Mouse (Mus musculus): ENCODE results near the gene Hbb-y. TPM values are rescaled to one million over a fixed set of nuclear protein-coding genes. Genes with fewer than 3 reads are reported as not detected.
A peak's percentile ranks its signal among the peaks of the same experiment; 100 is the strongest.
"Not testable (repeated sequence)": the region's sequence is repeated elsewhere in the genome, so short reads cannot be mapped to it uniquely, and the experiment has no call there.

The Hbb-y gene
- not detected for total RNA-seq (2021)

GRCm38 (mm10) chr7:103853090-103853489, at the start of gene Hbb-y:
Hbb-y (minus strand) TSS chr7:103853216.
- intact Hi-C loops (cut with DNase I) = no loop called here
- no peak for DNase-seq (ENCODE audit: low spot score in 2 of 2)

GRCm38 (mm10) chr7:103894385-103894784, 41.4 kb upstream of the Hbb-y start, which contains the start of gene Olfr64:
Olfr64 (minus strand) TSS chr7:103894485.
- DNase-seq (ENCODE audit: low spot score in 2 of 2) = no peak
- intact Hi-C loops (cut with DNase I) = no loop called here

GRCm38 (mm10) chr7:103886152-103886551, 33.1 kb upstream of the Hbb-y start, which contains the start of gene Olfr66:
Olfr66 (minus strand) TSS chr7:103886252.
- DNase-seq (ENCODE audit: low spot score in 2 of 2) = no peak
- intact Hi-C loops (cut with DNase I) = no loop called here

GRCm38 (mm10) chr7:103877093-103877492, 24.1 kb upstream of the Hbb-y start:
- DNase-seq (ENCODE audit: low spot score in 2 of 2) = no peak
- intact Hi-C loops (cut with DNase I) = loop anchor here (10.0 kb wide), 1 partner anchor 1212 kb away; the partner anchor contains the start of gene Olfr556

- DNase-seq (ENCODE audit: low spot score in 2 of 2) = no peak
Observed at GRCm38 (mm10) chr7:103874451-103874850, 21.4 kb upstream of the Hbb-y start.

GRCm38 (mm10) chr7:103873064-103873463, 20.0 kb upstream of the Hbb-y start:
- intact Hi-C loops (cut with DNase I) = loop anchor here (5.0 to 10.0 kb wide), 2 partner anchors 1208 to 1366 kb away; partner anchors contain the start of gene Olfr556
- peak; percentile 6 to 10 for DNase-seq (ENCODE audit: low spot score in 2 of 2)

More at GRCm38 (mm10) chr7:103874451-103874850, 21.4 kb upstream of the Hbb-y start:
- intact Hi-C loops (cut with DNase I) = loop anchor here (5.0 to 10.0 kb wide), 2 partner anchors 1210 to 1367 kb away; partner anchors contain the start of gene Olfr556

- no peak for DNase-seq (ENCODE audit: low spot score in 2 of 2)
- intact Hi-C loops (cut with DNase I) = loop anchor here (5.0 to 10.0 kb wide), 2 partner anchors 1206 to 1363 kb away; partner anchors contain the start of gene Olfr556
Observed at GRCm38 (mm10) chr7:103870667-103871066, 17.7 kb upstream of the Hbb-y start.

GRCm38 (mm10) chr7:103865716-103866115, 12.7 kb upstream of the Hbb-y start:
- DNase-seq (ENCODE audit: low spot score in 2 of 2) = no peak
- intact Hi-C loops (cut with DNase I) = no loop called here

GRCm38 (mm10) chr7:103861531-103861930, 8.5 kb upstream of the Hbb-y start:
- intact Hi-C loops (cut with DNase I) = no loop called here
- DNase-seq (ENCODE audit: low spot score in 2 of 2) = no peak

- DNase-seq (ENCODE audit: low spot score in 2 of 2) = peak in 1 of 2 experiments; percentile 9
- intact Hi-C loops (cut with DNase I) = no loop called here
Observed at GRCm38 (mm10) chr7:103860855-103861254, 7.8 kb upstream of the Hbb-y start.

- intact Hi-C loops (cut with DNase I) = no loop called here
- DNase-seq (ENCODE audit: low spot score in 2 of 2) = no peak
Observed at GRCm38 (mm10) chr7:103859076-103859475, 6.1 kb upstream of the Hbb-y start.

- DNase-seq (ENCODE audit: low spot score in 2 of 2) = no peak
- intact Hi-C loops (cut with DNase I) = no loop called here
Observed at GRCm38 (mm10) chr7:103854669-103855068, 1.7 kb upstream of the Hbb-y start.

GRCm38 (mm10) chr7:103844525-103845325, 8.3 kb downstream of the Hbb-y start:
- intact Hi-C loops (cut with DNase I) = no loop called here
- no peak for DNase-seq (ENCODE audit: low spot score in 2 of 2)

GRCm38 (mm10) chr7:103843034-103843433, 10.0 kb downstream of the Hbb-y start, which contains the start of gene Hbb-bh1:
Hbb-bh1 (minus strand) TSS chr7:103843164.
- DNase-seq (ENCODE audit: low spot score in 2 of 2) = no peak
- intact Hi-C loops (cut with DNase I) = no loop called here

GRCm38 (mm10) chr7:103840268-103840667, 12.7 kb downstream of the Hbb-y start, which contains the start of gene Hbb-bh2:
Hbb-bh2 (minus strand) TSS chr7:103840520.
- DNase-seq (ENCODE audit: low spot score in 2 of 2) = no peak
- intact Hi-C loops (cut with DNase I) = no loop called here

GRCm38 (mm10) chr7:103827808-103828207, 25.2 kb downstream of the Hbb-y start, which contains the start of gene Hbb-bs:
Hbb-bs (minus strand) TSS chr7:103828096.
- intact Hi-C loops (cut with DNase I) = no loop called here
- DNase-seq (ENCODE audit: low spot score in 2 of 2) = no peak

GRCm38 (mm10) chr7:103827139-103827538, 25.9 kb downstream of the Hbb-y start:
- DNase-seq (ENCODE audit: low spot score in 2 of 2); intact Hi-C loops (cut with DNase I): not testable (repeated sequence)

GRCm38 (mm10) chr7:103826255-103826887, 26.6 kb downstream of the Hbb-y start:
- DNase-seq (ENCODE audit: low spot score in 2 of 2) = no peak
- intact Hi-C loops (cut with DNase I) = no loop called here

GRCm38 (mm10) chr7:103825536-103826254, 27.3 kb downstream of the Hbb-y start:
- DNase-seq (ENCODE audit: low spot score in 2 of 2) = no peak
- intact Hi-C loops (cut with DNase I) = no loop called here

- intact Hi-C loops (cut with DNase I) = no loop called here
- no peak for DNase-seq (ENCODE audit: low spot score in 2 of 2)
Observed at GRCm38 (mm10) chr7:103824597-103824996, 28.4 kb downstream of the Hbb-y start.
